Mouse (Mus musculus) heart, postnatal 4 days (tissue): ENCODE data around the gene Gemin5. TPM values are rescaled to one million over a fixed set of nuclear protein-coding genes. Genes with fewer than 3 reads are reported as not detected.
"Not testable (repeated sequence)": the region's sequence is repeated elsewhere in the genome, so short reads cannot be mapped to it uniquely, and the experiment has no call there.

Source experiments
- DNase-seq: peaks from one replicate; pipeline ENCODE4 v3.0.0; 2021
- total RNA-seq, 2 experiments: library from RNA; stranded (reverse); gene quantifications; 2 replicates each; pipeline ENCODE4 v1.2.3; 2021

Gene Gemin5
- total RNA-seq, 2 experiments from 2014 or later = 12.3 to 13.1 TPM

- no peak for DNase-seq
These were observed 61.3 kb downstream of the Gemin5 start for GRCm38 (mm10) chr11:58107009-58107408.

- no peak for DNase-seq
These were observed 64.0 kb downstream of the Gemin5 start for GRCm38 (mm10) chr11:58104351-58104791.

GRCm38 (mm10) chr11:58103697-58104306, 64.5 kb downstream of the Gemin5 start, which contains the start of gene Cnot8:
Cnot8 (plus strand) TSS chr11:58104153.
- DNase-seq = peak; percentile 99

GRCm38 (mm10) chr11:58103344-58103653, 65.0 kb downstream of the Gemin5 start:
- no peak for DNase-seq

GRCm38 (mm10) chr11:58102581-58103343, 65.6 kb downstream of the Gemin5 start:
- peak; percentile 16 for DNase-seq

- DNase-seq = no peak
These were observed 66.2 kb downstream of the Gemin5 start for GRCm38 (mm10) chr11:58102146-58102545.

GRCm38 (mm10) chr11:58101194-58101720, 67.1 kb downstream of the Gemin5 start:
- no peak for DNase-seq

GRCm38 (mm10) chr11:58100006-58100405, 68.3 kb downstream of the Gemin5 start:
- no peak for DNase-seq

- not testable (repeated sequence) for DNase-seq
These were observed 70.0 kb downstream of the Gemin5 start for GRCm38 (mm10) chr11:58098366-58098720.

- no peak for DNase-seq
These were observed 70.5 kb downstream of the Gemin5 start for GRCm38 (mm10) chr11:58097621-58098365.

- DNase-seq = no peak
These were observed 71.3 kb downstream of the Gemin5 start for GRCm38 (mm10) chr11:58096821-58097620.

- no peak for DNase-seq
These were observed 72.2 kb downstream of the Gemin5 start for GRCm38 (mm10) chr11:58096160-58096559.

GRCm38 (mm10) chr11:58095561-58095960, 72.8 kb downstream of the Gemin5 start:
- DNase-seq = no peak

- DNase-seq = no peak
These were observed 73.6 kb downstream of the Gemin5 start for GRCm38 (mm10) chr11:58094766-58095165.

GRCm38 (mm10) chr11:58093021-58093528, 75.3 kb downstream of the Gemin5 start, which contains the start of gene Gm12248:
Gm12248 (minus strand) TSS chr11:58093134.
- DNase-seq = peak; percentile 60

GRCm38 (mm10) chr11:58092541-58092940, 75.8 kb downstream of the Gemin5 start:
- no peak for DNase-seq

- DNase-seq = no peak
These were observed 86.6 kb downstream of the Gemin5 start for GRCm38 (mm10) chr11:58081716-58082115.

- DNase-seq = no peak
These were observed 91.1 kb downstream of the Gemin5 start for GRCm38 (mm10) chr11:58077270-58077669.

GRCm38 (mm10) chr11:58072978-58073377, 95.4 kb downstream of the Gemin5 start:
- DNase-seq = no peak
